Mouse (Mus musculus): ENCODE results near the gene Ccin.

The Ccin gene

GRCm38 (mm10) chr4:43972137-43972591 lies 11.1 kb upstream of the Ccin start:
- in situ Hi-C loops (cut with MboI; ENCODE audit: unreplicated experiment in 2 of 2) = no loop called here

- in situ Hi-C loops (cut with MboI; ENCODE audit: unreplicated experiment in 2 of 2) = no loop called here
Observed at GRCm38 (mm10) chr4:43973526-43973981, 9.7 kb upstream of the Ccin start.

- in situ Hi-C loops (cut with MboI; ENCODE audit: unreplicated experiment in 2 of 2) = loop anchor here in 1 of 2 experiments (25.0 kb wide), 1 partner anchor 238 kb away; the partner anchor contains the start of genes Hrct1 and Spaar
Observed at GRCm38 (mm10) chr4:43974914-43975616, 8.2 kb upstream of the Ccin start.

GRCm38 (mm10) chr4:43976223-43976740 lies 7.0 kb upstream of the Ccin start:
- in situ Hi-C loops (cut with MboI; ENCODE audit: unreplicated experiment in 2 of 2) = loop anchor here in 1 of 2 experiments (25.0 kb wide), 1 partner anchor 239 kb away; the partner anchor contains the start of genes Hrct1 and Spaar

- in situ Hi-C loops (cut with MboI; ENCODE audit: unreplicated experiment in 2 of 2) = loop anchor here in 1 of 2 experiments (25.0 kb wide), 1 partner anchor 241 kb away; the partner anchor contains the start of genes Hrct1 and Spaar
Observed at GRCm38 (mm10) chr4:43978521-43979443, 4.5 kb upstream of the Ccin start.

- in situ Hi-C loops (cut with MboI; ENCODE audit: unreplicated experiment in 2 of 2) = loop anchor here (5.0 to 25.0 kb wide), 2 partner anchors 52 to 242 kb away; partner anchors contain the start of genes Hrct1 (in 1 of the 2) and Spaar (in 1 of the 2)
Observed at GRCm38 (mm10) chr4:43979746-43980145, 3.5 kb upstream of the Ccin start.

GRCm38 (mm10) chr4:43980236-43980635 lies 3.0 kb upstream of the Ccin start:
- in situ Hi-C loops (cut with MboI; ENCODE audit: unreplicated experiment in 2 of 2) = loop anchor here (5.0 to 25.0 kb wide), 2 partner anchors 53 to 243 kb away; partner anchors contain the start of genes Hrct1 (in 1 of the 2) and Spaar (in 1 of the 2)

- in situ Hi-C loops (cut with MboI; ENCODE audit: unreplicated experiment in 2 of 2) = loop anchor here (5.0 to 25.0 kb wide), 2 partner anchors 54 to 244 kb away; partner anchors contain the start of genes Hrct1 (in 1 of the 2) and Spaar (in 1 of the 2)
Observed at GRCm38 (mm10) chr4:43980846-43981245, 2.4 kb upstream of the Ccin start.

- in situ Hi-C loops (cut with MboI; ENCODE audit: unreplicated experiment in 2 of 2) = loop anchor here (5.0 to 25.0 kb wide), 2 partner anchors 54 to 244 kb away; partner anchors contain the start of genes Hrct1 (in 1 of the 2) and Spaar (in 1 of the 2)
Observed at GRCm38 (mm10) chr4:43981251-43981650, 2.0 kb upstream of the Ccin start.

- in situ Hi-C loops (cut with MboI; ENCODE audit: unreplicated experiment in 2 of 2) = loop anchor here (5.0 to 25.0 kb wide), 2 partner anchors 55 to 245 kb away; partner anchors contain the start of genes Hrct1 (in 1 of the 2) and Spaar (in 1 of the 2)
Observed at GRCm38 (mm10) chr4:43982053-43982732, 1.1 kb upstream of the Ccin start.

- in situ Hi-C loops (cut with MboI; ENCODE audit: unreplicated experiment in 2 of 2) = loop anchor here (5.0 to 25.0 kb wide), 2 partner anchors 56 to 246 kb away; partner anchors contain the start of genes Hrct1 (in 1 of the 2) and Spaar (in 1 of the 2)
Observed at GRCm38 (mm10) chr4:43983756-43984155, 473 bp downstream of the Ccin start.

GRCm38 (mm10) chr4:43984326-43984725 lies 1.0 kb downstream of the Ccin start:
- in situ Hi-C loops (cut with MboI; ENCODE audit: unreplicated experiment in 2 of 2) = loop anchor here (5.0 to 25.0 kb wide), 2 partner anchors 57 to 247 kb away; partner anchors contain the start of genes Hrct1 (in 1 of the 2) and Spaar (in 1 of the 2)

- in situ Hi-C loops (cut with MboI; ENCODE audit: unreplicated experiment in 2 of 2) = loop anchor here in 1 of 2 experiments (25.0 kb wide), 1 partner anchor 252 kb away; the partner anchor contains the start of genes Hrct1 and Spaar
Observed at GRCm38 (mm10) chr4:43988976-43989375, 5.7 kb downstream of the Ccin start.

- in situ Hi-C loops (cut with MboI; ENCODE audit: unreplicated experiment in 2 of 2) = loop anchor here in 1 of 2 experiments (25.0 kb wide), 1 partner anchor 256 kb away; the partner anchor contains the start of genes Hrct1 and Spaar
Observed at GRCm38 (mm10) chr4:43993072-43993471, 9.8 kb downstream of the Ccin start.

GRCm38 (mm10) chr4:43994342-43994741 lies 11.1 kb downstream of the Ccin start:
- in situ Hi-C loops (cut with MboI; ENCODE audit: unreplicated experiment in 2 of 2) = loop anchor here in 1 of 2 experiments (25.0 kb wide), 1 partner anchor 257 kb away; the partner anchor contains the start of genes Hrct1 and Spaar

GRCm38 (mm10) chr4:44003622-44004021 lies 20.3 kb downstream of the Ccin start:
- in situ Hi-C loops (cut with MboI; ENCODE audit: unreplicated experiment in 2 of 2) = no loop called here

GRCm38 (mm10) chr4:44004126-44004525 lies 20.8 kb downstream of the Ccin start, which contains the start of gene Clta:
Gene Clta (plus strand): TSS chr4:44004452.
- in situ Hi-C loops (cut with MboI; ENCODE audit: unreplicated experiment in 2 of 2) = no loop called here

GRCm38 (mm10) chr4:44004623-44005409 lies 21.5 kb downstream of the Ccin start:
- in situ Hi-C loops (cut with MboI; ENCODE audit: unreplicated experiment in 2 of 2) = no loop called here

Measured in v-Abl transformed pro-B cells (cell line).